Mouse (Mus musculus): Measurements from ENCODE around the gene Lama2.
"Not testable (repeated sequence)": the region's sequence is repeated elsewhere in the genome, so short reads cannot be mapped to it uniquely, and the experiment has no call there.

The Lama2 gene

GRCm38 (mm10) chr10:27012804-27013365 lies 606.7 kb downstream of the Lama2 start:
- DNase-seq (ENCODE audit: low spot score): no peak

- no peak for DNase-seq (ENCODE audit: low spot score)
These were observed 612.2 kb downstream of the Lama2 start for GRCm38 (mm10) chr10:27007364-27007763.

DNA sequence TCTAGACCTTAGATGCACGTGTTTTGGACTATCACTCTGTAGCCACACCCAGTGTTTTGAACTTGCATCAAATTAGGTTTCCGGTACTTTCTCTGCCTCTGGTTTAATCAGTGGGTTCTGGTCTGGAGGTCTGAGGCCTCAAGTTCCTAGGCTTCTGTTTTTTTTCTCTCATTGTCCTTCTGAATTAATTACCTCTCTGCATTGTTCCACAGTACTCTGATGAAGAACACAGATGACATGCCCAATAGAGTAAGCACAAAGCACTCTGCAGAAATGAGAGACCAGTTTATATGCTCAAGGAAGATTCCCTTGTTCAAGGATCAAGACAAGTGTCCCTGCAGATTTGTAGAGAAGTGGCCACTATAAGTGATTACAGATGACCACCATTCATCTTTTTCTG lies 613.8 kb downstream of the Lama2 start:
- DNase-seq (ENCODE audit: low spot score): no peak

DNA sequence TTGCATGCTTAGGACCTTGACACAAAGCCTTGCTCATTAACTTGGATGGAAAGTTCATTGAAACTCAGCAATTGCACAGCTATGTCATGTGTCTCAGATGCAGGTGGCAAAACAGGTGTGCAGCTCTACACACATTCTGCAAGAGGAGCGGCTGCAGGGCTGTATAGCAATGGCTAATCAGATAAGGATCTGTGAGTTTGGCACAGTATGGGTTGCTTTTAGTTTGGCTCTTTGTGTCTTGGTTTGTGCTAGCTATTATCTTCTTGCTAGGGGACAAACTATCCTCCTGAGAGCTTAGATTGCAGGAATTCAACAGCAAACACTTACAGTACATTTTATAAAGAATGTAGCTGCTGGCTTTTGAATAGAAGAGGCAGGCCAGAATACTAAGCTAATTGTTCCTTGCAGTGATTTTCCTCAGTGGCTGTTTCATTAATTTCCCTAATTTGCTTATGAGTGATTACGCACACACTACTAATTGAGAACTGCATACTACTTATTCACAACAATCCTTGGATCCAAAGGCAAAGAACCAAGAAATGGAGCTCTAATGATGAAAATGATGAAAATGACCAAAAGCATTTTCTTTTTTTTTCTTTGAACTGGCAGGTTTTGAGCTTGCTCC lies 617.9 kb downstream of the Lama2 start:
- no peak for DNase-seq (ENCODE audit: low spot score)

DNA sequence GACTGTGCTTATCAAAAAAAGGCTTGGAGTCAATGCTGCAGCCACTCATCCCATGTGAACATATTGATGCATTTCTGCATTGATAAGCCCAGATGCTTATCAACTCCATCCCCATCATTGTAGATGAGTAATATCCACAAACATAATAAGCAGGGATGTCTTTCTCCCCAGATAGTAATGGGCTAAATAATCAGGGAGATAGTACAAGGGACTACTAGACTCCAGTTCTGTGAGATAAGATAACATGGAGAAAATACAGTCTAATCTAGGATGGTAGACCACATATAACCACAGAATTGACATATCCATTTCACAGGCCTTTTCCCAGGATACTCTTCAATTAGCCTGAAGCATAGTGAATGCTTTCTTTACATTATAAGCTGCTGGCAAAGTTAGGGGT lies 622.9 kb downstream of the Lama2 start:
- no peak for DNase-seq (ENCODE audit: low spot score)

DNA sequence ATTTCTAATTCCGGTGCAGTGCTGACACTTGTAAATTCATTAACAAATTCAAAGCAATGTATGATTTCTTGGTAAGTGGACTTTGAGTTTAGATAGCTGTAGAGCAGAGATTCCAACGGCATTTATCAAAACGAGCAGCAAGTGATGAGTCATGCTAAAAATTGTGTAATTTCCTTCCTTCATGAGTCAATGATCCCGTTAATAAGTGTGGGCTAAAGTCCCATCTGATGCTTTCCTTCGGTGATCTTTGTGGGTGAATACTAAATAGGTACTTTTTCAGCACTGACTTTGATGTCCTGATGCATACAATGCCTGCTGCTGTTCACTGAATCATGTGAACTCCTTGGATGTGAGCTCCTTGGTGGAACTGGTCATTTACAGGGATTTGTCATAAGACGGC lies 623.6 kb downstream of the Lama2 start:
- no peak for DNase-seq (ENCODE audit: low spot score)

GRCm38 (mm10) chr10:26995182-26995975 lies 624.2 kb downstream of the Lama2 start:
- DNase-seq (ENCODE audit: low spot score): no peak

DNA sequence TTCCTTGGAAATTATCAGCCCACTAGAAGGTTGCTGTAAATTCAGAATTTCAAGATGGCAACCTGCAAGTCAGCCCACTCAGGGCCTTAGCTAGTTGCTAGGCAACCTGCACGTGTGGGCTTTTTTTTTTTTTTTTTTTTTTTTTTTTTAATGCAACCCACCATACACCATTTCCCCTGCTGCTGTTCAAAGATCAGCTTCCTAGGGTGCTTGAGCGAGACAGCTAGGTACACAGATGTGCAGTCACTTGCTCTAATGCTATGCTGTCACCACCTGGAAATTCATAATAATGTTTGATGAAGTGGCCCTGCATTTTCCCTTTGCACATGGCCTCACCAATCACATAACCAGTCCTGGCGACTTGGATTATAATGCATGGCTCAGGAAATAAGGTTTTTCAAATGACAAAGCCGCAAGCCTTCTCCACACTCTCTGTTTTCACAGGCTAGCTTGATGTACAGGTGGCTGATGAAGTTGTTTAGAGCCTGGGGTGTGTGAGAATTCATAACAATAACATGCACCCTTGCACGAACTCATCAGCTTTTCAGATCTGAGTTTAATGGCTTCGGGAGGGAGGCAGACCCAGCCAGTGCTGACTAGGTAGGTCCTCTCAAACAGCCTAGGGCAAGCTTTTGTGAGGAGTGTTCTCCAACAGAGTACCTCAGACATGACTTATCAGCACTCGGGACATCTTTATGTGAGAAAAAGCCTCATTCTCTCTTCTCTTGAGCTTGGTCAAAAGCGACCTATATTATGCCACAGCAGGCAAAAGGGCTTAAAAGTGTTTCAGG lies 625.4 kb downstream of the Lama2 start:
- DNase-seq (ENCODE audit: low spot score): no peak

DNA sequence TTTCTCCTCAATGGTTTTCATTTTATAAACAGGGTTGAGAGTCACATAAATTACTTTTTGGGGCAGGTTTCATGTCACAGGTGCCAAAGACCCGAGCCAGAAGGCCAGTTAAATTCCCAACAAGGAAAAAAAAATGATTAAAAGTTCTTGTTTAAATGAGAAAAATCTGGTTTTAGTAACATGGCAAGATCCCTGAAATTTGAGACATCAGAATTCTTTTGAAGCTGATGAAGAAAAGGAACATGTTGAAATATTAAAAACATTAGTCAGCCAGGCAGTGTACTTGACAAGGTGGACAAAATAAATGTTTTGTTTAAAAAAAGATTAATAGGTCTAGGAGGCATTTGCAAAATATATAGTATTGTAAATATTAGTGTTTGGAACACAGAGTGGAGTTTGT lies 634.1 kb downstream of the Lama2 start:
- DNase-seq (ENCODE audit: low spot score): no peak

- not testable (repeated sequence) for DNase-seq (ENCODE audit: low spot score)
These were observed 635.5 kb downstream of the Lama2 start for GRCm38 (mm10) chr10:26984082-26984481.

GRCm38 (mm10) chr10:26983583-26983982 lies 636.0 kb downstream of the Lama2 start:
- no peak for DNase-seq (ENCODE audit: low spot score)

DNA sequence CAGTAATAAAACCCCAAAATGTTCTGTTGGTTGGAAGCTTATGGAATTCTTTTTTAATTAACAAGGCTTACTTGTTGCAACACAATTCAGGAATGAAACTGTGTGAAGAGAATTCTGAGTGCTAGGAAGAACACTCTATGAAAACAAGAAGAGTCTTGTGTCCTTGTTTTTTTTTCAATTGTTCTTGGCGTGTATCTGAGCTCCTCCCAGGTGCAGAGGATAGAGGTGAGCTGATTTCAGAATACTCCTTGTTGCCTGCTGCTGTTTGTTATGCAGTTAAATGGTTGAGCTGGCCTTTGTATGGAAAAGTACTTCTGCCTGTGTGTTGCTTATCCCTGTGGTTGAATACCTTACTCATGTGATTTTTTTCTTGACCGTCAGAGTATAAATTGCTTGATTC lies 636.9 kb downstream of the Lama2 start:
- DNase-seq (ENCODE audit: low spot score): no peak

DNA sequence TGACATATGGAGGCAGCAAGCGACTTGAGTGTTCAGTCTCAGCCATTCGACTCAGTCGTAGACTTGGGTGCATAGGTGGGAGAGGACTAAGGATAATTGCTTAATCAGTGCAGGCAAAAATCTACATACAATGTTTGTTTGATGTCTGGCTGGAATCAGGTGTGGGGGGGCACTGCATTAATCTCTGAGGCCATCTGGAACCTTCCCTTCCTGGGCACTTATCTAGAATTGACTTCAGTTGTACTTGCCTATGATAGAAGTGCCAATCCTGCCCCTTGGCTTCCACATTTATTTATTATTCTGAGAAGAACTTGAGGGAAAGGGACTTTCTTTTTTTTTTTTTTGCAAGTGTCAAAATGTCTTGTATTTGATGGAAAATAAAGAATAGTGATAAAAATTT lies 644.2 kb downstream of the Lama2 start:
- DNase-seq (ENCODE audit: low spot score): no peak

- no peak for DNase-seq (ENCODE audit: low spot score)
These were observed 645.3 kb downstream of the Lama2 start for GRCm38 (mm10) chr10:26974224-26974623.

- no peak for DNase-seq (ENCODE audit: low spot score)
These were observed 646.0 kb downstream of the Lama2 start for GRCm38 (mm10) chr10:26973575-26973974.

- no peak for DNase-seq (ENCODE audit: low spot score)
These were observed 661.0 kb downstream of the Lama2 start for GRCm38 (mm10) chr10:26958513-26958912.

DNA sequence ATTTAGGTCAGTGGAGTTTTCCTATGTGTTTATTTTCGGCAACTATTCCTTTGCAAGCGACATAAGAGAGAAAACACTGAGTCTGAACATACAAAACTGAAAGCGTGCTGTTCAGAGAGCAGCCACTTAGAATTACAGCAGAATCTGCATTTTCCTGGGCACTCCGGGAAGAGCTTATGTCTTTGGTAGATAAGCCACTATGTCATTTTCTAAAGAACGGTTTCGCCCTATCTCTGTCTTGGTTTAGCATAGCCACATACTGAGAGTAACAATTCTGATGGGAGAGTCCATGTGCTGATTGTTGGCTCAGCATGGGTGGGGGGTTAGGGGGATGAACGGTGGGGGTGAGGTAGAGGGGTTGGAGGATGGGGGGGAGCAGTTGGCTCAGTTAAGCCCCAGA lies 669.1 kb downstream of the Lama2 start:
- no peak for DNase-seq (ENCODE audit: low spot score)

GRCm38 (mm10) chr10:26949667-26950066 lies 669.9 kb downstream of the Lama2 start:
- DNase-seq (ENCODE audit: low spot score): no peak

DNA sequence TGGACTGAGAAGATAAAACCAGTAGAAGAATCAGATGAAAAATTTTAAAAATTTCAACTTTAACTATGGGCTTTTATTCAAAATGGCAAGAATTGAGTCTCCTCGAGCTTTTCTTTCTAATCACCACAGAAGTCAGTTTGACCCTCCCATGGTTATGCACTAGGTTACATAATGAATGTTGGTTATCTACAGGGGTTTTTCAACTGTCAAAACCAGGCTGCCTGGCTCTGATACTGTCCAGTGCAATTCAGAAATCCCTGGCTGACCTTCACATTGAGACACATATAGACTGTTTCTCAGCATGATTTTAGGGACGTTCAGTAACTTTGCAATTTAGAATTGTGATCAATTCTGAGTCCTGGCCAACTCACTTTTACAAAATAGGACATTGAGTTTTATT lies 671.2 kb downstream of the Lama2 start:
- no peak for DNase-seq (ENCODE audit: low spot score)

GRCm38 (mm10) chr10:26939549-26939948 lies 680.0 kb downstream of the Lama2 start:
- DNase-seq (ENCODE audit: low spot score): no peak

- not testable (repeated sequence) for DNase-seq (ENCODE audit: low spot score)
These were observed 681.1 kb downstream of the Lama2 start for GRCm38 (mm10) chr10:26938464-26938863.

GRCm38 (mm10) chr10:26936056-26936455 lies 683.5 kb downstream of the Lama2 start:
- DNase-seq (ENCODE audit: low spot score): not testable (repeated sequence)
